Mouse (Mus musculus) erythroblast, embryonic 14.5 days (primary cell): ENCODE results near the gene Btn2a2.

Experiments used
- GATA1 ChIP-seq: IDR thresholded peaks from 2 replicates; pipeline ENCODE4 v1.6.1; 2012; ENCODE audit warnings: low read length, inconsistent platforms, mixed read lengths
- TAL1 ChIP-seq: IDR thresholded peaks from 3 replicates; pipeline ENCODE4 v1.6.1; 2012; ENCODE audit warnings: low read length, inconsistent platforms, mixed read lengths

DNA sequence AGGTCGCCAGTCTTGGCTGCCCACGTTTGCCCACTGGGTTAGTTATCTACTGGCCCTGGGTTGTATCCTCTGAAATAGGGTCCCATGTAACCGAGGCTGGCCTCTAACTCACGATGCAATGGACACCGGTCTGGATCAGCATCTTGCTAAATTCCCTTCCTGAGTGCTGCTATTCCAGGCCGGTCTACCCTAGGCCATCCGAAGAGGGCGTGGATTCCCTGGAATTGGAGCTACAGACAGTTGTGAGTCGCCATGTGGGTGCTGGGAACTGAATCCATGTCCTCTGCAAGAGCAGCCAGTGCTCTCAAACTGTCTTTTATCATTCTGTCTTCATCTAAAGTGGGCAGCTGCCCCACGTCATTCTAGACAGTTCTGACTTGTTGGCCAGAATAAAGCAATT, 48.8 kb downstream of the Btn2a2 start:
- no peak for TF ChIP-seq GATA1
- TF ChIP-seq TAL1 = no peak
